Mouse (Mus musculus) intestine, embryonic 16.5 days (tissue): Measurements from ENCODE around the gene Ddo. TPM values are rescaled to one million over a fixed set of nuclear protein-coding genes. Genes with fewer than 3 reads are reported as not detected.

ENCODE experiments used
- ATAC-seq: fragments of 200-750 bp; cut with Nextera tagmentation; 2 replicates; pipeline ENCODE4 v1.8.0; 2017; ENCODE audit warnings: moderate TSS enrichment, moderate library complexity
- H3K27ac ChIP-seq: fragments of 300-500 bp; sonication (generic); 2 replicates; pipeline ENCODE4 v1.5.1; 2014; ENCODE audit warnings: mild to moderate bottlenecking, low read length
- H3K27me3 ChIP-seq: fragments of 300-500 bp; sonication (generic); replicated peaks from 2 replicates; pipeline ENCODE4 v1.6.1; 2014; ENCODE audit warnings: low read length, control low read depth, mixed read lengths; ENCODE audit not compliant: control insufficient read depth, insufficient read depth
- H3K36me3 ChIP-seq: fragments of 300-500 bp; sonication (generic); 2 replicates; pipeline ENCODE4 v1.6.1; 2014; ENCODE audit warnings: low read length, control low read depth; ENCODE audit not compliant: control insufficient read depth, insufficient read depth
- H3K4me1 ChIP-seq: fragments of 300-500 bp; sonication (generic); 2 replicates; pipeline ENCODE4 v1.6.1; 2014; ENCODE audit warnings: low read length, control low read depth, mixed read lengths; ENCODE audit not compliant: control insufficient read depth, insufficient read depth
- H3K4me2 ChIP-seq: fragments of 300-500 bp; sonication (generic); 2 replicates; pipeline ENCODE4 v1.6.1; 2014; ENCODE audit warnings: low read depth, low read length, control low read depth
- H3K4me3 ChIP-seq: fragments of 300-500 bp; sonication (generic); 2 replicates; pipeline ENCODE4 v1.5.1; 2014; ENCODE audit warnings: mild to moderate bottlenecking, low read length
- H3K9ac ChIP-seq: fragments of 300-500 bp; sonication (generic); 2 replicates; pipeline ENCODE4 v1.6.1; 2014; ENCODE audit warnings: low read depth, low read length
- H3K9me3 ChIP-seq: fragments of 300-500 bp; sonication (generic); 2 replicates; pipeline ENCODE4 v1.6.1; 2016; ENCODE audit warnings: low read length, control low read depth; ENCODE audit not compliant: control insufficient read depth
- WGBS: fragments of 180-500 bp; shearing (Covaris S2); extraction: QIAGEN DNeasy Blood & Tissue Kit; methylation state at CpG from one replicate; pipeline ENCODE4 v1.1.7; 2014; 5-methylcytosine and 5-hydroxymethylcytosine counted together
- polyA plus RNA-seq: library from polyadenylated mRNA; unstranded; fragments of >200 nt; fragmentation: Nextera tagmentation; extraction: Ambion mirVana; gene quantifications from 2 replicates; pipeline ENCODE4 v1.2.1, GENCODE M21; 2015

The Ddo gene
- polyA plus RNA-seq, 1 experiment from 2014 or later: 0.72 TPM

- no peak overlapping the region for H3K4me2 ChIP-seq
- no peak overlapping the region for H3K9ac ChIP-seq
- H3K36me3 ChIP-seq: no peaks in the 10 kb centered on the region
- H3K27ac ChIP-seq: no peak overlapping the region
- no peaks in the 10 kb centered on the region for H3K27me3 ChIP-seq
- no peak overlapping the region for H3K4me3 ChIP-seq
- peaks cover 9% of the 10 kb centered on the region for H3K4me1 ChIP-seq
- no peaks in the 10 kb centered on the region for H3K9me3 ChIP-seq
- WGBS: 81% methylated on average over 7 of the region's 7 CpGs
- no peak for ATAC-seq
These were observed 46.1 kb downstream of the Ddo start for GRCm38 (mm10) chr10:40675921-40676320.

- Histone ChIP-seq H3K27ac (no peak overlapping the region), H3K27me3 (no peaks in the 10 kb centered on the region), H3K4me3 (no peak overlapping the region), H3K4me1 (peaks cover 9% of the 10 kb centered on the region), H3K9ac (no peak overlapping the region), H3K36me3 (no peaks in the 10 kb centered on the region), H3K4me2 (no peak overlapping the region), H3K9me3 (no peaks in the 10 kb centered on the region)
- no peak for ATAC-seq
- WGBS: 71% methylated on average over 3 of the region's 3 CpGs
These were observed 48.7 kb downstream of the Ddo start for GRCm38 (mm10) chr10:40678477-40678876.

- no peak for ATAC-seq
- Histone ChIP-seq H3K27me3 (no peaks in the 10 kb centered on the region), H3K27ac (no peak overlapping the region), H3K4me3 (0 out of 2 replicates have a peak overlapping the region, but pooled peaks have one; percentile 71), H3K4me2 (peak overlapping the region; percentile 99; the same call in 1 of the 2 replicates), H3K9me3 (no peaks in the 10 kb centered on the region), H3K4me1 (no peaks in the 10 kb centered on the region), H3K9ac (peak overlapping the region; percentile 92; the same call in 1 of the 2 replicates), H3K36me3 (no peaks in the 10 kb centered on the region)
- 30% methylated on average over 8 of the region's 8 CpGs for WGBS
These were observed 52.7 kb downstream of the Ddo start for GRCm38 (mm10) chr10:40682470-40682869.

- H3K4me3 ChIP-seq: peak within 1 kb of the TSS; percentile 71
- WGBS: 0% methylated on average over 49 of the region's 50 CpGs
- H3K4me1 ChIP-seq: no peaks in the 10 kb centered on the region
- H3K27me3 ChIP-seq: no peaks in the 10 kb centered on the region
- no peaks in the 10 kb centered on the region for H3K36me3 ChIP-seq
- peak; percentile 97 for ATAC-seq
- H3K9ac ChIP-seq: peak within 1 kb of the TSS; percentile 92
- H3K27ac ChIP-seq: peak within 1 kb of the TSS; percentile 69
- peak within 1 kb of the TSS; percentile 99 for H3K4me2 ChIP-seq
- H3K9me3 ChIP-seq: no peaks in the 10 kb centered on the region
These were observed 53.5 kb downstream of the Ddo start, which contains the start of gene Mettl24 for GRCm38 (mm10) chr10:40683092-40683867. Mettl24 (plus strand) TSS chr10:40683282.

GRCm38 (mm10) chr10:40683868-40684253 lies 54.0 kb downstream of the Ddo start:
- no peak; the same call in 1 of the 2 replicates for ATAC-seq
- 58% methylated on average over 9 of the region's 9 CpGs for WGBS
- peak overlapping the region; percentile 71; the same call in 1 of the 2 replicates for H3K4me3 ChIP-seq
- H3K4me2 ChIP-seq: peak overlapping the region; percentile 99
- no peak overlapping the region; the same call in 1 of the 2 replicates for H3K9ac ChIP-seq
- H3K9me3 ChIP-seq: no peaks in the 10 kb centered on the region
- H3K4me1 ChIP-seq: no peaks in the 10 kb centered on the region
- no peaks in the 10 kb centered on the region for H3K27me3 ChIP-seq
- H3K36me3 ChIP-seq: no peaks in the 10 kb centered on the region
- no peak overlapping the region; the same call in 1 of the 2 replicates for H3K27ac ChIP-seq

- 89% methylated on average over 7 of the region's 7 CpGs for WGBS
- no peaks in the 10 kb centered on the region for H3K36me3 ChIP-seq
These were observed 54.5 kb downstream of the Ddo start for GRCm38 (mm10) chr10:40684326-40684725.

GRCm38 (mm10) chr10:40685641-40686040 lies 55.8 kb downstream of the Ddo start:
- no peak overlapping the region for H3K9ac ChIP-seq
- no peak overlapping the region for H3K4me3 ChIP-seq
- WGBS: 31% methylated on average over 8 of the region's 8 CpGs
- no peaks in the 10 kb centered on the region for H3K4me1 ChIP-seq
- ATAC-seq: no peak
- H3K27ac ChIP-seq: no peak overlapping the region
- no peaks in the 10 kb centered on the region for H3K9me3 ChIP-seq
- H3K4me2 ChIP-seq: no peak overlapping the region
- no peaks in the 10 kb centered on the region for H3K36me3 ChIP-seq
- no peaks in the 10 kb centered on the region for H3K27me3 ChIP-seq

More at GRCm38 (mm10) chr10:40684326-40684725, 54.5 kb downstream of the Ddo start:
- H3K27me3 ChIP-seq: no peaks in the 10 kb centered on the region
- H3K9me3 ChIP-seq: no peaks in the 10 kb centered on the region
- H3K27ac ChIP-seq: no peak overlapping the region
- H3K4me1 ChIP-seq: no peaks in the 10 kb centered on the region
- no peak overlapping the region for H3K4me3 ChIP-seq
- no peak overlapping the region for H3K9ac ChIP-seq
- ATAC-seq: no peak
- no peak overlapping the region for H3K4me2 ChIP-seq

GRCm38 (mm10) chr10:40686976-40687375 lies 57.2 kb downstream of the Ddo start:
- Histone ChIP-seq H3K4me2 (no peak overlapping the region), H3K36me3 (no peaks in the 10 kb centered on the region), H3K4me3 (no peak overlapping the region), H3K27ac (no peak overlapping the region), H3K9me3 (no peaks in the 10 kb centered on the region), H3K4me1 (no peaks in the 10 kb centered on the region), H3K9ac (no peak overlapping the region), H3K27me3 (no peaks in the 10 kb centered on the region)
- WGBS: 82% methylated on average over 4 of the region's 4 CpGs
- ATAC-seq: no peak

- H3K9ac ChIP-seq: no peak overlapping the region
- H3K27ac ChIP-seq: no peak overlapping the region
- H3K27me3 ChIP-seq: no peaks in the 10 kb centered on the region
- no peak for ATAC-seq
- H3K4me1 ChIP-seq: no peaks in the 10 kb centered on the region
- H3K4me2 ChIP-seq: no peak overlapping the region
- no peaks in the 10 kb centered on the region for H3K36me3 ChIP-seq
- WGBS: 75% methylated on average over 2 of the region's 2 CpGs
- H3K9me3 ChIP-seq: no peaks in the 10 kb centered on the region
- H3K4me3 ChIP-seq: no peak overlapping the region
These were observed 57.6 kb downstream of the Ddo start for GRCm38 (mm10) chr10:40687407-40687806.
